Mouse (Mus musculus) layer of hippocampus, adult 2 months (tissue): Measurements from ENCODE around the gene Pced1a. TPM values are rescaled to one million over a fixed set of nuclear protein-coding genes. Genes with fewer than 3 reads are reported as not detected.

ENCODE experiments used
- DNase-seq, 2 experiments: peaks; one replicate each; pipeline ENCODE4 v3.0.0; 2022; ENCODE audit warnings: low spot score in 2 of 2
- H3K27ac ChIP-seq: fragments of 200-600 bp; 2 replicates; pipeline ENCODE4 v1.8.1; 2022
- H3K4me3 ChIP-seq: fragments of 200-600 bp; 2 replicates; pipeline ENCODE4 v1.8.1; 2022; ENCODE audit warnings: mild to moderate bottlenecking
- CTCF ChIP-seq: fragments of 200-600 bp; conservative IDR thresholded peaks from 2 replicates; pipeline ENCODE4 v1.8.1; 2022; ENCODE audit warnings: antibody characterized with exemption, mild to moderate bottlenecking, moderate library complexity
- long read RNA-seq, 2 experiments: library from polyadenylated mRNA; stranded (forward); transcript quantifications; one replicate each; pipeline ENCODE4 v2.0.0; 2021; ENCODE audit warnings: borderline mapping rate in 2 of 2
- total RNA-seq, 2 experiments: library from RNA; stranded (reverse); gene quantifications; 2 replicates each; pipeline ENCODE4 v1.2.3; 2021

Gene Pced1a
- 10 to 100 TPM; 23.0 to 27.3 TPM for total RNA-seq
- long read RNA-seq, experiment 1, partial matches to known transcripts: 5 of 11 reads
- long read RNA-seq, experiment 1, other reads (novel, unspliced or antisense): 4 of 11 reads
- long read RNA-seq, experiment 2, partial matches to known transcripts: 3 of 11 reads
- long read RNA-seq, experiment 2, other reads (novel, unspliced or antisense): 4 of 11 reads

DNA sequence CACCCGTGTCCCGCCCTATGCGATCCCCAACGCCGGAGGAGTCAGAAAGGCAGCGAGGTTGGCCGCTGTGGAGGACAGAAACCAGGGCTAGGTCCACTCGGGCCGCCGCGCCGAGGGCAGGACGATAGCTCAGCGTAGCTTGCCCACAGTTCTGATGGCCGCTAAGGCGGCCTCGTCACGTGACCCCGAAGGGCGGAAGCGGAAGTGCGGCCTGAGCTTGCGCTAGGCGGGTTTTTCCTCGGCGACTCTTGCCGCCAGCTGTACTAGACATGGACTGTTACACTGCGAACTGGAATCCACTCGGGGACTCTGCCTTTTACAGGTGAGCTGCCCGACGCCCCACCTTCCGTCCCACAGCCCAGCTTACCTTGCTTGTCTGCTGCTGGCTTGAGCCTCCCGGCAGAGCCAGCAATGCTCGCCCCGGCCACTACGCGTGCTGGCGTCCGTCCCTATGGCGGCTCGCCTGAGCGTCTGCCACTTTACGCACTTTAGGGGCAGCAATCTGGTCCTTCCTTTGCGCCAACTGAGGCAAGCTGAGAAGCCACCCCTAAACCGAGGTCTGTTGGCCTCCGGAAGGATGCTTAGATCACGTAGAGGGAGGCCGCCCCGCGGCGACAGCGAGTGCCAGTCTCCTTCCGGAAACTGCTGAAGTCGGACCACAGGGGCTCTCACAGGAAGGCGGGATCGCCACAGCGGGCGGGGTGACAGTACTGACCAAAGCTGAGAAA, at the start of gene Pced1a, which contains the start of gene Vps16:
Pced1a (minus strand) TSS at position 576 of the 728 bp plus-strand sequence.
Vps16 (plus strand) TSS at position 214 of the 728 bp plus-strand sequence.
- H3K4me3 ChIP-seq: peak within 1 kb of the TSS; percentile 76
- DNase-seq: peak; percentile 91 to 92
- TF ChIP-seq CTCF: peak; percentile 80
- H3K27ac ChIP-seq: peak within 1 kb of the TSS; percentile 99

DNA sequence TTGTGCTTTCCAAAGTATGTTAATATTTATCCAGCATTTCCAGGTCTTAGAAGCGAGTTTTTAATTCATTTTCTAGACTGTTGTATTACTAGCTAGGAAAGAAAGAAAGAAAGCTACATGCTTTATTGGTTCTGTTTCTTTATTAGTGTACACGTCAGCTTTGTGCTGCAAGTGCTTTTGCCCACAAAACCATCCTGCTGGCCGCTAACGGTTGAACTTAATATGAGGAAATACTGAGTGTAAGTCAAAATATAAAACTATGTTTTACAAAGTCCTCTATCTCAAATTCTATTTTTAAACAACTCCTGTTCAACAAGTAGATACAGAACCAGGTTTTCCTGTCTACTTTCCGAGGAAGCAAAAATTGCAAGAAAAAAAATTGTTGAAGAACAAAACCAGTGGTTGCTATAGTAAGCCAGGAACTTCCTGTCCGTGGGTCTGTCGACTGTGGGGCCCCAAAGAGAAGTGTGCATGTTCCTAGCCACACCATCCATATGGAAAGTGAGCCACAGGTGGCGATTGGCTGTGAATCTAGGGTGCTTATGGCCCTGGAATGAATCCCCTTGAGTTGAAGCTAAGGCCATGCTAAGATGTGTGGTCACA, 48.5 kb upstream of the Pced1a start:
- H3K4me3 ChIP-seq: no peak overlapping the region
- peak overlapping the region; percentile 81 for H3K27ac ChIP-seq
- no peak for TF ChIP-seq CTCF
- no peak for DNase-seq

DNA sequence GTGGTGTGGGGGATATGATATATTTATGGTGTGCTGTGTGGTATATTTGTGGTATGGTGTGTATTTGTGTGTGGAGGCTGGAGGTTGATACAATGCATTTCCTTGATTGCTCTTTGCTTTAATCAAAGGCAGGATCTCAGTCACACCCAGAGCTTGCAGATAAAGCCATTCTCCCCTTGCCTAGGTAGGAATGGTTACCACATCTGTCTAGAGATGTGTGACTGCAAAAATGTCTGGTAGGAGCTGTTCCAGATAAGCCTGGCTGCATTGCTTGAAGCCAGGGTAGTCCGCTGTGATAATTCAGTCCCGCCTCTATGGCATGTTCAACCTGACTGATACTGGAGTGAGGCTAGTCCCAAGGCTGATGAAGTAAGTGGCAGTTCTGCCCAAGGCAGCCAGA, 45.4 kb upstream of the Pced1a start:
- no peak for TF ChIP-seq CTCF
- Histone ChIP-seq H3K27ac (peak overlapping the region; percentile 85), H3K4me3 (no peak overlapping the region; the same call in 1 of the 2 replicates)
- no peak for DNase-seq

DNA sequence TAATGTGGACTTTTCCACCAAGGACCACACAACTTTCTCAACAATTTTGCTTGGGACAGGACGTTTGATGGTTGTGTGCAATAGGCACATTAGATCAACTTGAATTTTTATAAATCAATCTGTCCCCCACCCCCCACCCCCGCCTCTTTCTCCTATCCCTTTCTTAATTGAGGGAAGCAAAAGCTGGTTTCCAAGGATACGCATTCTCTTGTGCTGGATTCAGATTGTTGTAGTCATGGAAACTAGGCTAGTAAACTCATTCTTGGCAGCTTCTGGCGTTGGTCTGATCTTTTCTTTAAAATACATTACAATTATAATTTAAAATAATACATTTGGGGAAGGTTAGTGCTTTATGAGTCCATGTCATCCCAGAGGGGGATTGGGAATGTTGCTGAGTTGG, 44.9 kb upstream of the Pced1a start:
- Histone ChIP-seq H3K4me3 (no peak overlapping the region; the same call in 1 of the 2 replicates), H3K27ac (peak overlapping the region; percentile 85)
- no peak for TF ChIP-seq CTCF
- peak in 1 of 2 experiments; percentile 77 for DNase-seq

DNA sequence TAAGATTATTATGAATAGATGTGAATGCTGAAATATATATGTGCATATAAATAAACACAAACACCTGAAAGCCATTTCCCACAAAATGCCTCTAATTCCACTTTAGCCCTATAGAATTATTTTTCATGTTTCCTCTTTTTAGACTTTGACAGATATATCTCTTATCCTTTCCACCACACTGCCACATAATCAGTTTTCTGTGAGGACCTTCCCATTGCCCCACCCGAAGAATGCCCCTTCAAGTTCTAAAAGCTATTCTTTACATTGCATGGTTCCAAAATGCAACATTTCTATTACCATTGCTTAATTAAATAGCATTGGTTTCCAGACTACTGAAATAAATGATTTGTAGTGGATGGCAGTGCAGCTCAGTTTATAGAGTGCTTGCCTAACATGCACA, 41.9 kb upstream of the Pced1a start:
- peak overlapping the region; percentile 70 for H3K27ac ChIP-seq
- no peak for TF ChIP-seq CTCF
- DNase-seq: no peak
- no peak overlapping the region for H3K4me3 ChIP-seq

DNA sequence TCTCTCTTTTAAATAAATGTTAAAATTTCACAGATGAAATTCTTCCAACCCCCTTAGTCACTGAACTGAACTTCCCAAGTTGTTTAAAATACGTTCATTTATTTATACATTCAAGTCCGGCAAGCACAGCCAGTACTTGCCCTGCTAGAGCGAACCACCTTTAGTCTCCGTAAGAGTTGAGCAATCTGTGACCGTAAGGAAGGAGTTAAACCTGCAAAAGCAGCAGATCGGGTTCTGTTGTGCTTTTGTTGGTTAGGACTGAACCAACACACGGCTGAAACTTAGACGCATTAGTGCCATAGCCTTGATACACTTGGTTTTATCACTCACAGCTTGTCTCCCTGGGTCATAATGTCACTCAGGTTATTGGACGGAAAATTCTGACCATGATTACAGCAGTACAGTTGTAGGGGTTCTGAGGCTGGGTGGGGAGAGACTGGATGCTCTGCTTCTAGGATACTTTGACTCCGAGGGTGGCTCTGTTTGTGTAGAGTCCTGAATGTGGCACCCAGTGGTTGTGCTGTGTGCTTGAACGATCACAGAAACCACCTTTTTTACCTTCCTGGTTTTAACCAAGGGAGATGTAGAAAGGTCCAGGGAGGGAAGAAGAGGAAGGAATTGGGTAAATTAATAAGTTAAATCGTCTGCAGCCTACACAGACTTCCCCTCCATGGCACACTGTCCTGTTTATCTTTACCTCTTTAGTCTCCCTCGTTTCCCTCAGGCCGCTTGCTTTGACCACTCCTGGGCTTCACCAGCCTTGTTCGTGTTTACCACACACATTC, 37.0 kb upstream of the Pced1a start:
- no peak for DNase-seq
- TF ChIP-seq CTCF: no peak
- Histone ChIP-seq H3K27ac (peak overlapping the region; percentile 68; the same call in 1 of the 2 replicates), H3K4me3 (no peak overlapping the region)

DNA sequence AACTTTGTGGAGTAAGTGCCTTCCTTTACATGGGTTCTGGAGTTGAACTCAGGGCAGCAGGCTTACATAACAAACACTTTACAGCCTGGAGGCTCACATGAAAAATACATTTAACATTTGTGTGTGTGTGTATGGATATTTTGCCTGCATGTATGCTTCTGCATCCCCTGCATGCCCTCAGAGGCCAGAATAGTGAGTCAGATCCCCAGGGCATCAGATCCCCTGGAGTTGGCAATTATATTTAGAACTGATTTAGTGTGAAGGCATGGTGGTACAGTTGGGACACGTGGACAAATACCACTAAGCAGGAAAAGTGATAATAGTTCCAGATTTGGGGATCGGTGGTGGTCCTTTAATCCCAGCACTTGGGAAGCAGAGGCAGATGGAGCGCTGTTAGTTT, 35.1 kb upstream of the Pced1a start:
- DNase-seq: no peak
- TF ChIP-seq CTCF: no peak
- peak overlapping the region; percentile 68; the same call in 1 of the 2 replicates for H3K27ac ChIP-seq

DNA sequence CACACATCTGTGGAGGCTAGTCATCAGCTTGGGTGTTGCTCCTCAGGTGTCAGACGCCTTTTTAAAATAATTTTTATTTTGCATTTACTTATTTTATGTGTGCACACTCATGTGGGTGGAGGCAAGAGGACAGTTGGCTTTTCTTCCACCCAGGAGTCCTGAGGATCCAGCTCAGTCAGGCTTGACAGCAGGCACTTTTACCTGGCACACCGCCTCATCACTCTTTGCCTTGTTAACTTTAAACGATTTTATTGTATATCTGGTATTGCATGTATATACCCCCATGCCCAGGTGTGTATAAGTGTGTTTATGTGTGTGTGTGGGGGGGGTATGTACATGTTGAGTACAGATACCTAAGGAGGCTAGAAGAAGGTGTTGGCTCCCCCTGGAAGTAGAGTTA, 33.4 kb upstream of the Pced1a start:
- TF ChIP-seq CTCF: no peak
- Histone ChIP-seq H3K4me3 (no peak overlapping the region), H3K27ac (no peak overlapping the region)
- no peak for DNase-seq

More for the DNA sequence above, 35.1 kb upstream of the Pced1a start:
- no peak overlapping the region for H3K4me3 ChIP-seq

DNA sequence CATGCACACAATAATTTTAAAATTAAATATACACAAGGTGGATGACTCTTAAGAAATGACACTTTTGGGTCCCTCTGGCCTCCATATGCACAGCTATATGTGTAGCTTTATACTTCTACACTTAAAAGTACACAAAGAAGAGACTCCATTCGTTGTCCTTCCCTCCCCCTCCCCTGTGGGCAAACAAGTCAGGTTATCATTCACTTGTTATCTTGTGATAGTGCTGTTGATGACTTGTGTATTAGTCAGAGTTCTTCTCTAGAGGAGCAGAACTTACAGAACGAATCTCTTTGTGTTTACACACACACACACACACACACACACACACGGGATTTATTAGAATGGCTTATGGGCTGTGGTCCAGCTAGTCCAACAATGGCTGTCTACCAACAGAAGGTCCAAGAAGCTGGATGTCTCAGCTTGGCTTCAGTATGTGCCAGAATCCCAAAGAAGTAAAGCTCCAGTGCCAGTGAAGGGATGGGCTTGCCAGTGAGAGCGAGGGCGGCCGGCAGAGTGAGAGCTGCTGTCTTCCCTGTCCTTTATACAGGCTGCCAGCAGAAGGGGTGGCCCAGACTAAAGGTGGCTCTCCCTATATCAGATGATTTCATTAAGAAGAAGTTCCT, 30.4 kb upstream of the Pced1a start:
- no peak overlapping the region for H3K4me3 ChIP-seq
- TF ChIP-seq CTCF: no peak
- peak overlapping the region; percentile 61 for H3K27ac ChIP-seq
- peak in 1 of 2 experiments; percentile 36 for DNase-seq

DNA sequence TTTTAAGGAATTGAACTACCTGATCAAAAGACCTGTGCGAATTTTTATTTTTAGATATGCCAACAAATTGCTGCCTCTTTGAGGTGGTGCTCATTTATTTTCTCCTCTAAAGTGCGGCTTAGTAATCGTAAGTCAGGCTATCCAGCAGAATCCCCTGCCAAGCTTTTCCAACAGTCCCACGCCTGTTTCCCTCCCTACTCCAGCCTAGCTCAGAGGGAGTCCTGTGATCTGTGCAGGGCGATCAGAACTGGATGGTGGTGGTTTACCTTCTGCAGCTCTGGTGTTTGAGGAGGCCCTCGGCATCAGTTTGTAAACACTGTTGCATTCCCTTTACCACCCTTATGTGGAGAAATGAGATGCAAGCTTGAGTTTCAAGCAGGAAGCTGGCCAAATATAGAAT, 28.9 kb upstream of the Pced1a start:
- TF ChIP-seq CTCF: no peak
- H3K4me3 ChIP-seq: peak overlapping the region; percentile 27
- DNase-seq: no peak
- peak overlapping the region; percentile 94 for H3K27ac ChIP-seq

DNA sequence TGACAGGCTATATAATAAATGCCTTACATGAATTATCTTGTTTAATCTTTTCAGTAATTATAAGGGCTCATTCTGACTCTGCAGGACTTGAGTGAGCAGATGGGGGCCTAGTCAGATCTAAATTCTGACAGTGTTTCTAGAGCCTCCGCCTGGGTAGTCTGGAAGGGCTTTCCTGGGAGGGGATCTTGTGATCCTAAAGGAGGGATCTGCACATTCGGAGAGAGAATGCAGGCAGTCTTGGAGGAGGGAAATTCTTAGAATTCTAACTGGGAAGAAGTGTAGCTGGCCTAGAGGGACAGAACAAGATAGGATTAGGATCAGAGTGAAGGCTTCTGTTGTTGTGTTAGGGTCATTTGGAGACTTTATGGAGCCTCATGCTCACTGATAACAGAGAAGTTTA, 27.8 kb upstream of the Pced1a start:
- Histone ChIP-seq H3K27ac (peak overlapping the region; percentile 94), H3K4me3 (peak overlapping the region; percentile 94)
- TF ChIP-seq CTCF: no peak
- DNase-seq: no peak

DNA sequence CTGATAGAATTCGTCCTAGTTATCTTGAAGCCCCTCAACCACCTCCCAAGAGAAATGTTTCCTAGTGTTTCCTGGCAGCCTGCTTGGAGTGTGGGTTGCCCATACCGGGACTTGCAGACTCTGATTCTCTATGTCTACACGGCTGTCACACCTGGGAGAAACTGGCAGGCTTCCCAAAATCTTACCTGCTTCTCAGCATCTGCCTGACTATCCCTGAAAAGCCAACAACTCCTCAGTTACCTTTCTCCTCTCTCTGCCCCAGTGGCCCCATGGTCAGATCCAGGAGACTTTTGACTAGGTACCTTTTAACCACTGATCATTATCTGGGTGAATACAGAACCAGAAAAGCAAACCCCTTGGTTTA, 27.2 kb upstream of the Pced1a start:
- peak overlapping the region; percentile 94 for H3K4me3 ChIP-seq
- no peak for DNase-seq
- peak overlapping the region; percentile 94 for H3K27ac ChIP-seq
- TF ChIP-seq CTCF: no peak
